Mouse (Mus musculus) MEL (cell line): ENCODE measurements around the gene Tada2a. TPM values are rescaled to one million over a fixed set of nuclear protein-coding genes. Genes with fewer than 3 reads are reported as not detected.

ENCODE experiments used
- DNase-seq: peaks from one replicate; pipeline ENCODE4 v3.0.0; 2011; ENCODE audit warnings: low read depth, low spot score
- H3K27ac ChIP-seq: 2 replicates; pipeline ENCODE4 v1.5.1; 2012; ENCODE audit warnings: low read depth, mild to moderate bottlenecking, control low read depth, low read length, moderate library complexity; ENCODE audit not compliant: control insufficient read depth
- H3K27me3 ChIP-seq, 2 experiments: fragments of 150-350 bp in 1 of 2; sonication (generic) in 1 of 2; 2 replicates each; pipeline ENCODE4 v1.6.1; 2012; ENCODE audit warnings: low read length in 2 of 2, mild to moderate bottlenecking in 2 of 2, improper control_type of control experiment in 1 of 2, moderate library complexity in 1 of 2; ENCODE audit not compliant: insufficient read depth in 2 of 2, control insufficient read depth in 1 of 2
- H3K36me3 ChIP-seq, 2 experiments: 2 replicates each; pipeline ENCODE4 v1.6.1; 2012 to 2014; ENCODE audit warnings: low read length in 2 of 2, improper control_type of control experiment in 1 of 2, inconsistent platforms in 1 of 2, mild to moderate bottlenecking in 1 of 2; ENCODE audit not compliant: insufficient read depth in 2 of 2, control insufficient read depth in 1 of 2
- H3K4me1 ChIP-seq, 2 experiments: fragments of 150-350 bp in 1 of 2; sonication (generic) in 1 of 2; 2 replicates each; pipeline ENCODE4 v1.6.1; 2012; ENCODE audit warnings: low read length in 2 of 2, improper control_type of control experiment in 1 of 2, mild to moderate bottlenecking in 1 of 2; ENCODE audit not compliant: insufficient read depth in 2 of 2, control insufficient read depth in 1 of 2
- H3K4me3 ChIP-seq, 2 experiments: fragments of 150-350 bp in 1 of 2; sonication (generic) in 1 of 2; 2 replicates each; pipeline ENCODE4 v1.5.1; 2012; ENCODE audit warnings: low read depth in 2 of 2, low read length in 2 of 2, mild to moderate bottlenecking in 2 of 2, moderate library complexity in 2 of 2, control low read depth in 1 of 2, improper control_type of control experiment in 1 of 2; ENCODE audit not compliant: control insufficient read depth in 1 of 2, insufficient read depth in 1 of 2
- H3K79me2 ChIP-seq: 2 replicates; pipeline ENCODE4 v1.6.1; 2012; ENCODE audit warnings: mild to moderate bottlenecking, low read length, moderate library complexity; ENCODE audit not compliant: control insufficient read depth, poor library complexity, insufficient read depth
- H3K9ac ChIP-seq: 2 replicates; pipeline ENCODE4 v1.6.1; 2012; ENCODE audit warnings: low read depth, mild to moderate bottlenecking, control low read depth, low read length, moderate library complexity; ENCODE audit not compliant: control insufficient read depth, poor library complexity, severe bottlenecking
- H3K9me3 ChIP-seq: fragments of 150-350 bp; sonication (generic); replicated peaks from 2 replicates; pipeline ENCODE4 v1.6.1; 2012; ENCODE audit warnings: mild to moderate bottlenecking, low read length, improper control_type of control experiment, moderate library complexity; ENCODE audit not compliant: insufficient read depth
- CTCF ChIP-seq, 3 experiments: IDR thresholded peaks in 2 of 3; conservative IDR thresholded peaks in 1 of 3; 2 replicates each; pipeline ENCODE4 v1.5.1; 2011 to 2012; ENCODE audit warnings: low read length in 3 of 3, low read depth in 2 of 3, mild to moderate bottlenecking in 2 of 3, improper control_type of control experiment in 1 of 3, inconsistent platforms in 1 of 3, mixed read lengths in 1 of 3, moderate library complexity in 1 of 3; ENCODE audit not compliant: control insufficient read depth in 1 of 3, insufficient read depth in 1 of 3, poor library complexity in 1 of 3, severe bottlenecking in 1 of 3
- MAX ChIP-seq: IDR thresholded peaks from 2 replicates; pipeline ENCODE4 v1.6.1; 2011; ENCODE audit warnings: low read length, improper control_type of control experiment
- MXI1 ChIP-seq: IDR thresholded peaks from 2 replicates; pipeline ENCODE4 v1.6.1; 2011; ENCODE audit warnings: mild to moderate bottlenecking, low read depth, low read length, improper control_type of control experiment
- MYB ChIP-seq: IDR thresholded peaks from 2 replicates; pipeline ENCODE4 v1.6.1; 2011; ENCODE audit warnings: mild to moderate bottlenecking, low read depth, low read length, improper control_type of control experiment
- POLR2AphosphoS5 ChIP-seq: IDR thresholded peaks from 2 replicates; pipeline ENCODE4 v1.6.1; 2012; ENCODE audit warnings: low read depth, borderline replicate concordance, mild to moderate bottlenecking, inconsistent platforms, low read length, moderate library complexity, mixed read lengths
- RAD21 ChIP-seq: IDR thresholded peaks from 2 replicates; pipeline ENCODE4 v1.6.1; 2011; ENCODE audit warnings: mild to moderate bottlenecking, low read depth, low read length, improper control_type of control experiment
- SMC3 ChIP-seq: IDR thresholded peaks from 2 replicates; pipeline ENCODE4 v1.6.1; 2011; ENCODE audit warnings: low read depth, low read length, improper control_type of control experiment
- TBP ChIP-seq: IDR thresholded peaks from 2 replicates; pipeline ENCODE4 v1.8.0; 2011; ENCODE audit warnings: low read depth, low read length, improper control_type of control experiment
- TCF12 ChIP-seq: IDR thresholded peaks from 2 replicates; pipeline ENCODE4 v1.6.1; 2014; ENCODE audit warnings: low read depth, mild to moderate bottlenecking, inconsistent platforms, low read length, improper control_type of control experiment, moderate library complexity
- USF2 ChIP-seq, 2 experiments: IDR thresholded peaks; 2 replicates each; pipeline ENCODE4 v1.6.1; 2011 to 2012; ENCODE audit warnings: improper control_type of control experiment in 2 of 2, low read length in 2 of 2, borderline replicate concordance in 1 of 2, inconsistent platforms in 1 of 2, low read depth in 1 of 2, mild to moderate bottlenecking in 1 of 2; ENCODE audit not compliant: insufficient read depth in 1 of 2
- ZMIZ1 ChIP-seq: IDR thresholded peaks from 2 replicates; pipeline ENCODE4 v1.6.1; 2012; ENCODE audit warnings: low read depth, mild to moderate bottlenecking, inconsistent platforms, low read length, improper control_type of control experiment, moderate library complexity
- polyA plus RNA-seq, 2 experiments: library from polyadenylated mRNA; stranded (reverse) in 1 of 2; unstranded in 1 of 2; fragments of >175 nt in 1 of 2; fragments of >200 nt in 1 of 2; gene quantifications; 2 replicates each; pipeline versions ENCODE4 v1.2.1 to v1.2.4; 2012; ENCODE audit warnings: low replicate concordance in 2 of 2, low read depth in 1 of 2; ENCODE audit not compliant: insufficient read length in 2 of 2, insufficient read depth in 1 of 2, missing spikeins in 1 of 2
- total RNA-seq: library from RNA; depleted of rRNA; stranded (reverse); fragments of 300-350 nt; gene quantifications from 2 replicates; pipeline ENCODE4 v1.2.3, GENCODE M21; 2012

The Tada2a gene
- total and polyA plus RNA-seq, 3 experiments: 35.9 to 37.8 TPM; not detected in 1

- H3K27ac ChIP-seq: no peak overlapping the region
- H3K27me3 ChIP-seq: peaks cover 0 to 1% of the 10 kb centered on the region in 2 experiments; a peak in 1 of 4 replicates
- TF ChIP-seq MXI1: no peak
- TF ChIP-seq USF2 (IDR thresholded peaks at IDR 0.05; ENCODE audit: borderline replicate concordance in 1 of 2, insufficient read depth in 1 of 2, low read depth in 1 of 2, low read length in 2 of 2): no peak
- peak in 1 of 3 experiments; percentile 22; a peak in 1 of 6 replicates for TF ChIP-seq CTCF (IDR thresholded peaks at IDR 0.05 in 2 of 3, conservative IDR thresholded peaks at IDR 0.05 in 1 of 3; ENCODE audit: control insufficient read depth in 1 of 3, insufficient read depth in 1 of 3, low read depth in 2 of 3, low read length in 3 of 3, poor library complexity in 1 of 3, severe bottlenecking in 1 of 3)
- TF ChIP-seq MAX: no peak
- no peaks in the 10 kb centered on the region for H3K36me3 ChIP-seq
- no peak overlapping the region for H3K4me3 ChIP-seq
- H3K4me1 ChIP-seq: no peaks in the 10 kb centered on the region
- no peak overlapping the region for H3K9ac ChIP-seq
- no peaks in the 10 kb centered on the region for H3K9me3 ChIP-seq
- no peak for DNase-seq
- H3K79me2 ChIP-seq: no peaks in the 10 kb centered on the region
These were observed 7.1 kb upstream of the Tada2a start for GRCm38 (mm10) chr11:84136453-84136852.

DNA sequence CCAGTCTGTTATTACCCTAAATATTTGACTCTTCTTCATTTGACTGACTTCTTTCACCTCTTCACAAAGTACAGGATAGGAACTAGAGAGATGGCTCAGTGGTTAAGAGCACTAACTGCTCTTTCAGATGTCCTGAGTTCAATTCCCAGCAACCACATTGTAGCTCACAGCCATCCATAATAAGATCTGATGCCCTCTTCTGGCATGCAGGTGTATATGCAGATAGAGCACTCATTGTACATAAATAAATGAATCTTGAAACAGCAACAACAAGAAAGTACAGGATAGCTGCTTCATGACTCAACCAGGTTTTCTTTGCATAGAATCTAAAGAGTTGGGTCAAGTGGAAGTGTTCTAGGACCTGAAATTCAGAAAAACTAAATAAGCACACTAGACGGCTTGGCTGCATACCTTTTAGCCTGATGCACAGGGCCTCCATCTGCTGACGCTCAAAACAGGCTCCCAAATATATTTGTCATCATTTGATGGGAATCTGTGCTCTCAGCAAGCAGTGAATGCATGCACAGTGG lies 5.0 kb upstream of the Tada2a start:
- Histone ChIP-seq H3K36me3 (no peaks in the 10 kb centered on the region), H3K9ac (no peak overlapping the region), H3K27ac (no peak overlapping the region), H3K4me1 (no peaks in the 10 kb centered on the region), H3K9me3 (no peaks in the 10 kb centered on the region), H3K27me3 (peaks cover 0 to 1% of the 10 kb centered on the region in 2 experiments; a peak in 1 of 4 replicates), H3K79me2 (no peaks in the 10 kb centered on the region), H3K4me3 (no peak overlapping the region)
- TF ChIP-seq RAD21 (peak; percentile 5; the same call in 1 of the 2 replicates), SMC3 (peak; percentile 50), MYB (no peak), CTCF (IDR thresholded peaks at IDR 0.05 in 2 of 3, conservative IDR thresholded peaks at IDR 0.05 in 1 of 3; ENCODE audit: control insufficient read depth in 1 of 3, insufficient read depth in 1 of 3, low read depth in 2 of 3, low read length in 3 of 3, poor library complexity in 1 of 3, severe bottlenecking in 1 of 3) (peak in 2 of 3 experiments; percentile 59 to 67; a peak in 5 of 6 replicates)
- DNase-seq: peak; percentile 55

- H3K4me3 ChIP-seq: peak overlapping the region; percentile 76 to 80
- TF ChIP-seq ZMIZ1 (no peak), TCF12 (no peak), POLR2AphosphoS5 (no peak), TBP (0 out of 2 replicates have a peak, but pooled peaks have one; percentile 6)
- TF ChIP-seq, all 39 proteins: peak for 1
- H3K4me1 ChIP-seq: no peaks in the 10 kb centered on the region; a peak in 1 of 4 replicates
- peak overlapping the region; percentile 55 for H3K9ac ChIP-seq
- no peak for DNase-seq
- 0 out of 4 replicates have a peak, but pooled peaks cover 0 to 1% of the 10 kb centered on the region in 2 experiments for H3K27me3 ChIP-seq
- H3K27ac ChIP-seq: no peak overlapping the region
- peaks cover 11% of the 10 kb centered on the region for H3K79me2 ChIP-seq
- H3K9me3 ChIP-seq: no peaks in the 10 kb centered on the region
- peaks cover 4 to 8% of the 10 kb centered on the region in 2 experiments for H3K36me3 ChIP-seq
These were observed 392 bp upstream of the Tada2a start for GRCm38 (mm10) chr11:84129799-84130185.
